Mouse (Mus musculus): ENCODE data around the gene Kif1bp.
A peak's percentile ranks its signal among the peaks of the same experiment; 100 is the strongest.
"Not testable (repeated sequence)": the region's sequence is repeated elsewhere in the genome, so short reads cannot be mapped to it uniquely, and the experiment has no call there.

The Kif1bp gene

DNA sequence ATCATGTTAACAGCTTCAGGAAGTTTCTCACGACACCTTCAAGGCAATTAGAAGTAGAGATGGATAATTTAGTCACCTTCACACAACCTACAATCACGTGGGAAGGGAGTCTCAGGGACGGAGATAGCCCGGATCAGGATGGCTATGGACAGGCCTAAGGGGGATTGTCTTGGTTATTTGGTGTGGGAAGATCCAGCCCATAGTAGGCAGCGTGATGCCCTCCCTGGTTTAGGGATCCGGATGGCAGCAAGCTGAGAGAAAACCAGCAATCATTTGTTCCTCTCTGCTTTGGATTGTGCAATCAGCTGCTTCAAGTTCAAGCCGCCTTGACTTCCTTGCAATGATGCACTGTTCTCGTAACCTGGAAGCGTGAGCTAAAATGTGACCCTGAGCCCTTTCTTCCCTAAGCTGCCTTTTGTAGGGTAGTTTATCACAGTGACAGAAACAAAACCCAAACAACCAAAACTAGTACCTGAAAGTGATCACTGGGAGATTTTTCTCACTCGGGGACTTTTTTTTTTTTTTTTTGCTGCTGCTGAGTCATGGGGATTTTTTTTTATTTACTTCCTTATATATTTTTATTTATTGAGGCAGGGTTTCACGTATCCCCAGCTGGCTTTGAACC is 69.1 kb downstream of the Kif1bp start:
- no peak for DNase-seq (ENCODE audit: low read depth, low spot score)

DNA sequence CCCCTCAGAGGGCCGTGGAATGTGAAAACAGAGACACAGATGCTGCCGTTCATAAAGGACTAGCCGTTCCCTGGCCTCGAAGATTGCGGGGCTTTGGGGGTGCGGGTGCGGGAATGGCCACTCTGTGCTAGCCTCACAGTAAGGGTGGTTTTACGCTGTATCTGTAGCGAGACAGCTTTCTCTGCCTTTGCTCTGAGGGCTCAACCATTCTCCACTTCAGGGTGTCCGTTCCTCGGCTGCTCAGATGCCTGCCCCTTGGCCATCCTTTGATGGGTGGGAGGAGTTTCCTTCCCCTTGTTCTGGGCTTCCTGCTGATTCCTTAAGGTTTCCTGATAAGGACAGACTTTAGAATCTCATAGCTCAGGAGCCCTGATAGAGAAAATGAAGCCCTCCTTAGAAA is 69.8 kb downstream of the Kif1bp start:
- DNase-seq (ENCODE audit: low read depth, low spot score), result no peak

DNA sequence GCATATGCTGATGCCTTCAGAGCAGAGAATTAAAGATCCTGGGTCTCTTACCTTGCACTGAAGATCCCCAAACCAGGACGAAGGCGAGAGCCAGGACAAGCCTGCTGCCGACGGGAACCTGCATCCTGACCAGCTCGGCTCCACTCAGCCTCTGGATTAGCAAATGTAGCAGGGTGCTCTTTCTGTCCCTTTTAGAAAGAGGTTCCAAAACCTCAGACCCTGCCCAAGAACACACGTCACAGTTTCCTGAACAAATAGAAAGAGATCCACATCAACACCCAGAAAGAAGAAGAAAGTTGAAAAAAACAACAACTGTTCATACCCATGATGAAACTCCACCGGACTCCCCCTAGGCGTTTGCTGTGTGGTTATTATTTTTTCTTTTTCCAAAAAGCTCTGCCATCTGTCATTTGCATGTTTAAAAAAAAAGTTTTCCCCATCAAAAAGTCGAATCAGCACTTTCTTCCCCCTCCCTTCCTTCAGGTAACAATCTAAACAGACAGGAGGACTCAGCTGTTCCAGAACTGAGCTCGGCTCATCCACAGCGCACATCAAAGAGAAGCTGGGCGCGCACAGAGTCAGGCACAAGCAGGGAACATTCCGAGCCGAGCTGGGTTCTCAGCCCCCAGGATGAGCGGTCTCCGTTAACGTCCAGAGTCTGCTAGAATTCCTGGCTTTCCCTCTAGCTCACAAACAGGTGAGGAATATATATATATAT is 70.5 kb downstream of the Kif1bp start:
- DNase-seq (ENCODE audit: low read depth, low spot score), result no peak

DNA sequence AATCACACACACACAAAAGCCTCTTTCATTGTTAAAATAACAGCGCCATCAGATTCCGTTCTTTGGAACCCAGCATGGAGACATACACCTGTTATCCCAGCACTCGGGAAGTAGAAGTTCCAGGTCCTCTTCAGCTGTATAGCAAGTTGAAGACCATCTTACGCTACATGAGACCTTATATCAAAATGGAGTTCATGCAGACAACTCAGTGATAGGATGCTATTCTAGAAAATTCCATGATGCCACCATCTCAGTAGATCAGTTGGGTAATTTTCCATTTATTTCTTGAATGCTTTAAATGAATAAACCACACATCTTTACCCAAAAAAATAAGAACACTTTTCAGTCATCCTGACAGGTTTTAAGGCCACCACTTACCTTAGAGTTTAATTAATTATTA is 71.2 kb downstream of the Kif1bp start:
- no peak for DNase-seq (ENCODE audit: low read depth, low spot score)

DNA sequence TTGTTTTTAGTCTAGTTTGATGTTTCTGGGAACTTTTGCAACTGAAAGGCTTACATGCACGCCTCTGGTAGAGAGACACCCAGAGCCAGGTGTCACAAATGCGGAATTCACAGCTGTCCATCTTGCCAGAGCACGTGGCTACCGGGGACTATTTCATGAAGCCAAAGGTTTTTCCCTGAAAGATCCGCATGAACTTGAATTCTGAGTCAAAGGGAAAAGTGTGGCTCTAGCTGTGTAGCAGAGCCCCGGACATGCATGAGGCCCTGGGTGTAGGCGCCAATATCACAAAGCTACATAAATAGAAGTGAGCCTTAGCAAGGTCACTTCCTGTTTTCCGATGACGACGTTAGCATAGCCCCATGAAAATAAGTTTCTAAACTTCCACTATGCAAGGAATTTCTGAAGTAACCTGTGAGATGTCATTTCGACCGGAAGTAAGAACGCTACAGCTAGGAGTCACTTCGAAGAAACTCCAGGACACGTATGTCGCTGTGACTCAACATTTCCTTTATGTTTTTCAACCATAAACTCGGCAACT is 72.2 kb downstream of the Kif1bp start:
- DNase-seq (ENCODE audit: low read depth, low spot score), result no peak

DNA sequence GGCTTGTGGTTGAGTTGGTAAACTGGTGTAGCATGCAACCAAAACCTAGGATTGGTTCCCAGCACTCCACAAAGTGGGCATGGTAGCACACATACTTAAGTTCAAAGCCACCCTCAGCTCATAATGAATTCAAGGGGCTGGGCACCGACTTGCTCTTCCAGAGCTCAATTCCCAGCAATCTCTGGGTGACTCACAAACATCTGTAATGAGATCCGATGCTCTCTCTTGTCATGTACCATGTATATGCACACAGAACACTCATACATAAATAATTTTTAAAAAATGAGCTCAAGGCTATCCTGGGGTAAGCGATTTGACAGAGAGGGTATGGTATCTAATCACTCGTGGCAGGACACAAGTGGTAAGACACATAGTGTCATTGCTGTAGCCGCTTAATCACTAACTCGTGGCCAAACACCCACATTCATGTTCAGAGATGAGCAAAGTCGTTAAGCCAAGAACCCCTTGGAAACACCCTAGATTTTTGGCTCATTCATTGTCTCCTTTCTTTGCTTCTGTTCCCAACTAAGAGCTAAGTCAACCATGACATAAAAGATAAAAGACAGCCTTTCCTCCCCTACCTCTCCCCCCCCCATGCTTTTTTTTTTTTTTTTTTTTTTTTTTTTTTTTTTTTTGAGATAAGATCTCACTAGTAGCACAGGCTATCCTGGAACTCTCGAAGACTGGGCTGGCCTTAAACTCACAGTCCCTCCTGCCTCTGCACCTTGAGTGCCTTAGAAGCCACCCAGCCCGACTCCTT is 72.9 kb downstream of the Kif1bp start:
- DNase-seq (ENCODE audit: low read depth, low spot score), result no peak

DNA sequence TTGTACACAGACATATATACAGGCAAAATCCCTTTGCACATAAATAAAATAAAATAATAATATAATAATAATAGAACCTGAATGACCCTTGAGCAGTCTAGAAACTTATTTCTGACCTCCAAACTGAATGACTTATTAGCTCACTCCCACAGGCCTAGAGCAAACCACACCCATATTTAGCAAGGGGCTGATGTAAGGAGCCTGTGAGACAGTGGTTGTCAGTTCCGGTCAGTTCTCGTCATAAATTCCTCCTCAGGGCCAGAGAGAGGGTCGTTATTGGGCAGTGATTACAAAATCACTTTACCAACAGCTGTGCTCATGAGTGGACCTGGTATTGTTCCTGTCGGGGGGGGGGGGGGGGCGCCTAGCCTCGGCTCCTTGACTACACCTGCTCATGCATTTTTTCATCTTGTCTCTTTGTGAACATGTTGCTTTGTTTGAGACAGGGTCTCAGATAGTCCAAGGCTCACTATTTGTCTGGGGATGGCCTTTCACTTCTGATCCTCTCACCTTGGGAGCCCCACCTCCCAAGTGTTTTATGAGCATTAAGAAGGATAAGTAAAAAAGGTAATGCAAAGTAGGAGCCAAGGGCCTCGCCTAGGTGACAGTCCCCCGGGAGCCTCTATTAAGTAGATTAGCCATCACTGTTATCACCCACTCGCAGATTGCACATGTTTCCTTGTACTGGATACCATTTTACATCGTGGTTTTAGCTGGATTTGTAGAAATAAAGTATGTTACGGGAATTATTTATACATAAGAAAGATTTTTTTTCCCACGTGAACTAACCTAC is 74.2 kb downstream of the Kif1bp start:
- no peak for DNase-seq (ENCODE audit: low read depth, low spot score)

DNA sequence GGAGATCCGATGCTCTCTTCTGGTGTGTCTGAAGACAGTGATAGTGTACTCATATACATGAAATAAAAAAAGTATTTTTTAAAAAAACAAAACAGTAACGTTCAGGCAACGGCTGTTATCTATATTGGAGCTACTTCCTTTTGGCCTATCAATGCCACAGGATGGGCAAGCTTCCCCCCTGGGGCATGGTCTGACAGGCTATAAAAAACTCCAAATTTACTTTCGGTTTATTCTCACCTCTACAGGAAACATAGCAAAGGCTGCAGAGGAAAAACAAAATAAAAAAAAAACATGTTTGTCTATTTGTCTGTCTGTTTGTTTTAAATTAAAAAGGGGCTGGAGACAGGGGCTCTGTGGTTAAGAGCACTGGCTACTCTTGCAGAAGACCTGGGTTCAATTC is 74.9 kb downstream of the Kif1bp start:
- DNase-seq (ENCODE audit: low read depth, low spot score), result no peak

DNA sequence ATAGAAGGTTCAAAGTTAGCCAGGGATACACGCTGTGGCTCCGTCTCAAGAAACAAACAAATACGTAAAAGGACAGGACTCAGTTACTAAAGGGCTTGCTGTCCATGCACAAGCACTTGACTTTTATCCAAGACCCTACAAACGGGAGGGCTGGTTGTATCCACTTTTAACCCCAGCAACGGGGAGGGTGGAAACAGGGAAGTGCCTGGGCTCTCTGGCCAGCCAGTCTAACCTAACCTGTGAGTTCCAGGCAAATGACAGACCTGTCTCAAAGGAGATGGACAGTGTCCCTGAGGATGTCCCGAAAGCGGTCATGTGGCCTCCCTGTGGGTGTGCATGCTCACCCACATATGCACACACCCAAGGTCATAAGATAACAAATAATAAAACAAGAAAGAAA is 76.3 kb downstream of the Kif1bp start:
- DNase-seq (ENCODE audit: low read depth, low spot score), result no peak

DNA sequence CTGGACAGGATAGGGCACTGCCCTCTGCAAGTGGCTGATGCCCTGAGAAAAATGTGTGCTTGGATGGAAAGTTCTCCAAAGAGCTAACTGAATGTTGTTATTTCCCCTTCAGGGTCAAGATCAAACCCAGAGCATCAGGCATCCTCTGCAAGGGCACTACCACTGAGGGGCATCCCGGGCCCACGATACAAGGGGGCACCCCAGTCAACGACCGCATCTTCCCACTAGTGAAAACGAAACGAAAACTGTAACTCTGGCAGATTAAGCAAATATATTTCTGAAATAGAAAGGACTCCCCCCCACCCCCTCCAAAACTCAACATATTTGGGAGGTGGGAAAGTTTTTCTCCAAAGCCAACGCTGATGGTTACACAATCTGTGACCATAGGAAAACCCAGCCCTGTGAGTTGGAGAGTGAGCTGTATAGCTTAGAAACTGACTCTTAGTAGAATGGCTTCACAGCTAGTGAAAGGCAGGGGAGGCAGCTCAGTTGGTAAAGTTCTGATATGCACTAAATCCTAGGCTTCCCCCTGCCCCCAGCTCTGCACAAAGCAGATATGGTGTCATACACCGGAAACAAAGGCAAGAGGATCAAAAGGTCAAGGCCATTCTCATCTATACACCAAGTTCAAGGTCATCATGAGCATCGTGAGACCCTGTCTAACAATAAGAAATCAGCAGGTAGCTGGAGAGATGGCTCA is 77.2 kb downstream of the Kif1bp start:
- no peak for DNase-seq (ENCODE audit: low read depth, low spot score)

DNA sequence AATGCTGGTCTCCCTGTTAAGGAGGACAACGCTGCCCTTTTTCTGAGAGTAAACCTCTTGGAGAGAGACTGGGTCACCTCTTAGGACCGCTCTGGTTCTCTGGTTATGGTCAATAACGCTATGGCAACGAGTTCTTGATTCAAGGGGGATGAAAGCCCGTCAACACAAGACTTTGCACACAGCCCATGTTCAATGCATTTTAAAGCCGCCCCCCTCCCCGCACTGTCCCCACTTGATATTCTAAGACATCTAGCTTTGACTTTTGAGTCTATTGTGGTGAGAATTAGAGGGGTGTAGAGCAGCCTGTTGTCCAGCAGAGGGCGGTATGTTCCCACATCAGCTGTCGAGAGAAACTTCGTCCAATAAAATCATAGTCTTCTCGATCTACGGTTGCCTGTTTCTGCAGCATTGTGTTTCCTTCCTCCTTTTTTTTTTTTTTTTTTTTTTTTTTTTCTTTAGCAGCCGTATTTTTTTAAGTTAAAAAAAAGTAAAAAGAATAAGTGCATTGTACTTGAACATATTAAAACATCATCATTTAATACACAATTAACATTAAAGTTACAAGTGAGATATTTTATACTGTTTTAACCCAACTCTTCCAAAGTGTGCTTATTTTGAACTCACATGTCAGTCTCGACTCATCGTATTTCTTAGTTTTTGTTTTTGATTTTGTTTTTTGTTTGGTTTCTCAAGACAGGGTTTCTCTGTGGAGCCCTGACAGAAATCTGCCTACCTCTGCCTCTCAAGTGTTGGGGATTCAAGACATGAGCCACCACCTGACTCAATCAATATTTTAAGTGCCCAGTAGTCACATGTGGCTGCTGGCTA is 78.0 kb downstream of the Kif1bp start:
- peak; percentile 40 for DNase-seq (ENCODE audit: low read depth, low spot score)

DNA sequence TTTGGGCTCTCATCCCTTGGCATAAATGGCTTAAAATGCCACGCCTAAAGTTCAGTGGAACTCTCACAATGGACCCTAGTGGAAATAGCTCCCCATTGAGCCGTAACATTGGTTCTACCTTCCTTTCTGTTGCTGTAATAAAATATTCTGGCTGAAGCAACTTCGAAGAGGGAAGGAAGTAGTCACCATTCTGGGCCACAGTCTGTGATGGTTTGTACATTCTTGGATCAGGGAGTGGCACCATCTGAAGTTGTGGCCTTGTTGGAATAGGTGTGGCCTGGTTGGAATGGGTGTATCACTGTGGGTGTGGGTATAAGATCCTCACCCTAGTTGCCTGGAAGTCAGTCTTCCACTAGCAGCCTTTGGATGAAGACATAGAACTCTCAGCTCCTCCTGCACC is 86.6 kb downstream of the Kif1bp start:
- DNase-seq (ENCODE audit: low read depth, low spot score), result not testable (repeated sequence)

Data from retina, adult 2 months (tissue).